Mouse (Mus musculus): ENCODE measurements around the gene Ptger3. TPM values are rescaled to one million over a fixed set of nuclear protein-coding genes. Genes with fewer than 3 reads are reported as not detected.

Ptger3 gene
- polyA plus RNA-seq (2012; fragmentation: generic; extraction: Trizol): 0.01 TPM
- long read RNA-seq, experiment 1: 0 reads
- long read RNA-seq, experiment 2: 0 reads

DNA sequence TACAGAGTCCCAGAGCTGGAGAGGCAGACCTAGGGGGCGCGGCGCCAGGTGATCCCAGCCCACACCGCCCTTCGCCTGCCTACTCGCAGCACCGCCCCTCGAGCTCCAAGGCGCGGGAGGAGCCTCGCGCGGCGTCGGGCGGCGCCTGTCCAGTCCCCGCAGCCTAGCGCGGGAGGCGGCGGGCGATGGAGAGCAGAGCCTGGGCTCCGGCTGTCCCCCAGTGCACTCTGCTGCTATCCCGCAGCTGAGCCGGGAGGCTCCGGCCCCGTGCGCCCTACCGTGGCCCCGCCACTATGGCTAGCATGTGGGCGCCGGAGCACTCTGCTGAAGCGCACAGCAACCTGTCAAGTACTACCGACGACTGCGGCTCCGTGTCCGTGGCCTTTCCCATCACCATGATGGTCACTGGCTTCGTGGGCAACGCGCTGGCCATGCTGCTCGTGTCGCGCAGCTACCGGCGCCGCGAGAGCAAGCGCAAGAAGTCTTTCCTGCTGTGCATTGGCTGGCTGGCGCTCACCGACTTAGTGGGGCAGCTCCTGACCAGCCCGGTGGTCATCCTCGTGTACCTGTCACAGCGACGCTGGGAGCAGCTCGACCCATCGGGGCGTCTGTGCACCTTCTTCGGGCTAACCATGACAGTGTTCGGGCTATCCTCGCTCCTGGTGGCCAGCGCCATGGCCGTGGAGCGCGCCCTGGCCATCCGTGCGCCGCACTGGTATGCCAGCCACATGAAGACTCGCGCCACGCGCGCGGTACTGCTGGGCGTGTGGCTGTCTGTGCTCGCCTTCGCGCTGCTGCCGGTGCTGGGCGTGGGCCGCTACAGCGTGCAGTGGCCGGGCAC, at the start of gene Ptger3:
Gene Ptger3, plus strand, starts transcription at position 168 of the 841 bp plus-strand sequence.
- no peaks in the 10 kb centered on the region for H3K79me3 ChIP-seq (ENCODE audit: low read depth)
- H3K27me3 ChIP-seq (ENCODE audit: control insufficient read depth, insufficient read depth, insufficient read length): peaks cover 18% of the 10 kb centered on the region
- TF ChIP-seq CEBPB (IDR thresholded peaks at IDR 0.05; ENCODE audit: low read depth): no peak
- no peak for TF ChIP-seq MYOG (IDR thresholded peaks at IDR 0.05; ENCODE audit: control insufficient read depth, extremely low read depth, insufficient read length)
- no peak for TF ChIP-seq CTCF (IDR thresholded peaks at IDR 0.05; ENCODE audit: control insufficient read depth, insufficient read depth, insufficient read length)
- no peak for TF ChIP-seq MYOD1 (IDR thresholded peaks at IDR 0.05; ENCODE audit: control insufficient read depth, insufficient read length, low read depth)
- no peak for TF ChIP-seq MAX (IDR thresholded peaks at IDR 0.05)
- TF ChIP-seq USF1 (IDR thresholded peaks at IDR 0.05; ENCODE audit: low read depth): no peak
- no peak for TF ChIP-seq FOSL1 (IDR thresholded peaks at IDR 0.05; ENCODE audit: insufficient read depth, low read length, poor library complexity, severe bottlenecking)
- no peak within 1 kb of the TSS for H3K4me3 ChIP-seq (ENCODE audit: insufficient read depth, poor library complexity, severe bottlenecking)
- H3ac ChIP-seq (ENCODE audit: control insufficient read depth, insufficient read length, low read depth): no peak within 1 kb of the TSS
- H3K36me3 ChIP-seq (ENCODE audit: control insufficient read depth, insufficient read depth): no peaks in the 10 kb centered on the region
- no peaks in the 10 kb centered on the region for H3K79me2 ChIP-seq (ENCODE audit: control insufficient read depth, insufficient read depth)

DNA sequence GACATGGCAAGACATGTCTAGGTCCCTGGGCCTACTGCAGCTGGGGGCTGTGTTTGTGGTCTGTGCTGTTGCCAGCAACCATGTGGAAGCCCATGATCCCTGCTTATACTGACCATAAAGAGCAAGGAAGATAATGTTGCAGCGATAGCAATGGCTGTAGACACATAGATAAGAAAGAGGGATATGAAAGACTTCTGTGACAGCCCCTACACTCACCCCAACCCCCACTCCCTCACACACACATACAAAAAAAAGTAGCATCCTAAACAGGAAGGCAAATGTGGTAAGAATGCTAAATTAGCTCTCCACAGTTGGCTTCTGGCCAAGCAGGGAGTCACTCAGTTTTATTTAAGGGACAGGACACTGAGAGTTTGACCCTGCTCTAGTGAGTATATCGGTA, 48.7 kb upstream of the Ptger3 start:
- H3K36me3 ChIP-seq (ENCODE audit: control insufficient read depth, insufficient read depth): no peaks in the 10 kb centered on the region
- TF ChIP-seq MAX (IDR thresholded peaks at IDR 0.05) (no peak), FOSL1 (IDR thresholded peaks at IDR 0.05; ENCODE audit: insufficient read depth, low read length, poor library complexity, severe bottlenecking) (no peak), CEBPB (IDR thresholded peaks at IDR 0.05; ENCODE audit: low read depth) (no peak), MYOD1 (IDR thresholded peaks at IDR 0.05; ENCODE audit: control insufficient read depth, insufficient read length, low read depth) (no peak), CTCF (IDR thresholded peaks at IDR 0.05; ENCODE audit: control insufficient read depth, insufficient read depth, insufficient read length) (no peak), USF1 (IDR thresholded peaks at IDR 0.05; ENCODE audit: low read depth) (no peak), MYOG (IDR thresholded peaks at IDR 0.05; ENCODE audit: control insufficient read depth, extremely low read depth, insufficient read length) (no peak)
- no peaks in the 10 kb centered on the region for H3K79me3 ChIP-seq (ENCODE audit: low read depth)
- no peak overlapping the region for H3ac ChIP-seq (ENCODE audit: control insufficient read depth, insufficient read length, low read depth)
- no peaks in the 10 kb centered on the region for H3K79me2 ChIP-seq (ENCODE audit: control insufficient read depth, insufficient read depth)
- H3K27me3 ChIP-seq (ENCODE audit: control insufficient read depth, insufficient read depth, insufficient read length): no peaks in the 10 kb centered on the region
- H3K4me3 ChIP-seq (ENCODE audit: insufficient read depth, poor library complexity, severe bottlenecking): no peak overlapping the region

DNA sequence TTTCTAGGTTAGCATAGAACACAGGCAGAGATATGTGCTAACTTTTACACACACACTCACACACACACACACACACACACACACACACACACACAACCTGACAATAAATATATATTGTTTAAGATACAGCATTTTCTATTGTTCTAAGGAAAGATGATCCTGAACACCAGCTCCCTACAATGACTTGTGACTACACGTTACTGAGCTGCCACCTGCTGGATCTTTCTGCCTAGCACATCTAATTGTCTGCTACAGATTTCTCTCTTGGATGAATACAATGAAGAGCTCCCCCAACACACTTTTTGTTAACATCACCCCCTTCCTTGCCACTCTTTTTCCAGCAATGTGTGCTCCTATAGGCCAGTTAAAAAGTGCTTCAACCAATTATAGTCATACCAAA, 46.3 kb upstream of the Ptger3 start:
- no peak overlapping the region for H3K4me3 ChIP-seq (ENCODE audit: insufficient read depth, poor library complexity, severe bottlenecking)
- no peak overlapping the region for H3ac ChIP-seq (ENCODE audit: control insufficient read depth, insufficient read length, low read depth)
- TF ChIP-seq CTCF (IDR thresholded peaks at IDR 0.05; ENCODE audit: control insufficient read depth, insufficient read depth, insufficient read length) (no peak), CEBPB (IDR thresholded peaks at IDR 0.05; ENCODE audit: low read depth) (no peak), MAX (IDR thresholded peaks at IDR 0.05) (no peak), MYOG (IDR thresholded peaks at IDR 0.05; ENCODE audit: control insufficient read depth, extremely low read depth, insufficient read length) (no peak)
- H3K36me3 ChIP-seq (ENCODE audit: control insufficient read depth, insufficient read depth): no peaks in the 10 kb centered on the region
- H3K27me3 ChIP-seq (ENCODE audit: control insufficient read depth, insufficient read depth, insufficient read length): no peaks in the 10 kb centered on the region
- H3K79me3 ChIP-seq (ENCODE audit: low read depth): no peaks in the 10 kb centered on the region
- H3K79me2 ChIP-seq (ENCODE audit: control insufficient read depth, insufficient read depth): no peaks in the 10 kb centered on the region

DNA sequence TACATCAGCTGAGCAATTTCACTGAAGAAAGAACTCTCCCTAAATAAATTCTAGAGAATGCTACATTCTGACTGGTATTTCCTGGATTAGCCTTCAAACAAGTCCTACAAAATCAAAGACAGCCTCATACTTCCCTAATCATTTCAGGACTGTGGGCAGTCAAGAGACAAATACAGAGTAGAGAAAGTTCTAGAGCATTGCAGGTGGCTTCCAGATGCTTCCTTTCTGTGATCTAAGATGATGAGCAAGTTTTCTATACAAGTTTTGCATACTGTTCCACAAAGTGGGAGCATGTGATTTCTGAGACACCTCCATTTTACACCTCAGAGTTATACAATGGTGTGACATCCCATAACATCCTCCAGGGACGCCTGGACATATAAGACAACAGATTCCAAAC, 42.9 kb upstream of the Ptger3 start:
- TF ChIP-seq MYOG (IDR thresholded peaks at IDR 0.05; ENCODE audit: control insufficient read depth, extremely low read depth, insufficient read length) (no peak), CTCF (IDR thresholded peaks at IDR 0.05; ENCODE audit: control insufficient read depth, insufficient read depth, insufficient read length) (no peak), USF1 (IDR thresholded peaks at IDR 0.05; ENCODE audit: low read depth) (no peak), MYOD1 (IDR thresholded peaks at IDR 0.05; ENCODE audit: control insufficient read depth, insufficient read length, low read depth) (no peak), CEBPB (IDR thresholded peaks at IDR 0.05; ENCODE audit: low read depth) (no peak), FOSL1 (IDR thresholded peaks at IDR 0.05; ENCODE audit: insufficient read depth, low read length, poor library complexity, severe bottlenecking) (no peak), MAX (IDR thresholded peaks at IDR 0.05) (no peak)
- Histone ChIP-seq H3K4me3 (ENCODE audit: insufficient read depth, poor library complexity, severe bottlenecking) (no peak overlapping the region), H3K79me3 (ENCODE audit: low read depth) (no peaks in the 10 kb centered on the region), H3K36me3 (ENCODE audit: control insufficient read depth, insufficient read depth) (no peaks in the 10 kb centered on the region), H3K79me2 (ENCODE audit: control insufficient read depth, insufficient read depth) (no peaks in the 10 kb centered on the region), H3K27me3 (ENCODE audit: control insufficient read depth, insufficient read depth, insufficient read length) (no peaks in the 10 kb centered on the region), H3ac (ENCODE audit: control insufficient read depth, insufficient read length, low read depth) (no peak overlapping the region)

DNA sequence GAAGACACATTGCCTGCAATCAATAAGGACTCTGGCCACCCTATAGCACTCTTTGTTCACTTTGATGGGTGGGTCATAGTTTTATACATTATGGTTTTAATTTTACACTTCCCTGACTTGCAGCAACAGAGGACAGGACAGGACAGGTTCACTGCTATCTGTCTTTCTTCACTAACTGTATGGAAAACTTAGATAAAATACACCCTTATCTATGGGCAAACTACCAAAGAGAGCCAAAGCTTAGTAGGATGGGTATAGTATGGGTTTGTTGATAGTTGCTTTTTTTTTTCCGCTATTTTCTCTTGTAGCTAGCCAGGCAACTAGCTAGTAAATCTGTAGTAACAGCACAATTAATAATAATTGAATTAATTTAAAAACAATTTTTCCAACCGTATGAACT, 35.1 kb upstream of the Ptger3 start:
- H3K79me2 ChIP-seq (ENCODE audit: control insufficient read depth, insufficient read depth): peaks cover 25% of the 10 kb centered on the region
- H3K36me3 ChIP-seq (ENCODE audit: control insufficient read depth, insufficient read depth): peaks cover 10% of the 10 kb centered on the region
- no peak overlapping the region for H3ac ChIP-seq (ENCODE audit: control insufficient read depth, insufficient read length, low read depth)
- H3K27me3 ChIP-seq (ENCODE audit: control insufficient read depth, insufficient read depth, insufficient read length): no peaks in the 10 kb centered on the region
- H3K4me3 ChIP-seq (ENCODE audit: insufficient read depth, poor library complexity, severe bottlenecking): no peak overlapping the region
- TF ChIP-seq USF1 (IDR thresholded peaks at IDR 0.05; ENCODE audit: low read depth) (no peak), MAX (IDR thresholded peaks at IDR 0.05) (no peak), CTCF (IDR thresholded peaks at IDR 0.05; ENCODE audit: control insufficient read depth, insufficient read depth, insufficient read length) (no peak), CEBPB (IDR thresholded peaks at IDR 0.05; ENCODE audit: low read depth) (no peak), FOSL1 (IDR thresholded peaks at IDR 0.05; ENCODE audit: insufficient read depth, low read length, poor library complexity, severe bottlenecking) (no peak), MYOG (IDR thresholded peaks at IDR 0.05; ENCODE audit: control insufficient read depth, extremely low read depth, insufficient read length) (no peak), MYOD1 (IDR thresholded peaks at IDR 0.05; ENCODE audit: control insufficient read depth, insufficient read length, low read depth) (no peak)
- H3K79me3 ChIP-seq (ENCODE audit: low read depth): peaks cover 22% of the 10 kb centered on the region

All from C2C12 (cell line).